Mouse (Mus musculus): ENCODE results near the gene Ufsp1. TPM values are rescaled to one million over a fixed set of nuclear protein-coding genes. Genes with fewer than 3 reads are reported as not detected.

Gene Ufsp1
- polyA plus RNA-seq, 1 experiment = 9.0 TPM

DNA sequence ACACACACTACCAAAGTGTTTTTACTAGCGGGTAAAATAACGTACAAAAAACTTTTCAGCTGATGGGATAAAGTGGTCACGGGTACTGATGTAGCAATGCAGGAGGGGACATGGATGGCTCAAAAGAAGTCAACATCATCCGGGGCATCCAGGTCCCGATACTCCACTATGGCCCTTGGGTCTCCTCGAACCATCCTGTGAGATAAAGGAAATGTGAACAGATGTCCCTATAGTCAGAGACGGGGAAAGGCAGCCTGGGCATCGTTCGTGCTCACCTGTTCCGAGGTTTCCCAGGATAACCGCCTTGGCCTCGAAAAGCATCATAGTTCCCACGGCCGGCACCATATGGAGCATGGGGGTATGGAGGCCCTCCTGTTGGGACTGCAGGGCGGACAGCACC is 1.3 kb downstream of the Ufsp1 start:
- H3K27me3 ChIP-seq (ENCODE audit: control insufficient read depth, insufficient read depth, insufficient read length) = peaks cover 5% of the 10 kb centered on the region
- no peak overlapping the region for H3K4me2 ChIP-seq (ENCODE audit: low read depth)
- H3ac ChIP-seq (ENCODE audit: control insufficient read depth, insufficient read length) = no peak overlapping the region
- no peaks in the 10 kb centered on the region for H3K79me2 ChIP-seq (ENCODE audit: control insufficient read depth, insufficient read depth)
- peaks cover 38% of the 10 kb centered on the region for H3K36me3 ChIP-seq (ENCODE audit: control insufficient read depth, insufficient read depth)
- no peak for TF ChIP-seq TCF12 (IDR thresholded peaks at IDR 0.05; ENCODE audit: insufficient read depth, poor library complexity, severe bottlenecking)
- no peak for TF ChIP-seq REST (IDR thresholded peaks at IDR 0.05; ENCODE audit: insufficient read depth, insufficient read length)
- TF ChIP-seq POLR2A (IDR thresholded peaks at IDR 0.05; ENCODE audit: insufficient read length, low read depth) = no peak
- no peak for TF ChIP-seq POLR2AphosphoS2 (IDR thresholded peaks at IDR 0.05; ENCODE audit: insufficient read length, low read depth)
- no peak for TF ChIP-seq USF1 (IDR thresholded peaks at IDR 0.05; ENCODE audit: low read depth)
- no peak for TF ChIP-seq MYOG (IDR thresholded peaks at IDR 0.05; ENCODE audit: control insufficient read depth in 1 of 3, insufficient read depth in 1 of 3, insufficient read length in 2 of 3, low read depth in 2 of 3)
- TF ChIP-seq E2F4 (IDR thresholded peaks at IDR 0.05; ENCODE audit: insufficient read depth) = no peak
- no peak for TF ChIP-seq MYOD1 (IDR thresholded peaks at IDR 0.05; ENCODE audit: control insufficient read depth in 1 of 3, insufficient read length in 2 of 3, low read depth in 2 of 3)
- TF ChIP-seq SRF (IDR thresholded peaks at IDR 0.05; ENCODE audit: control insufficient read depth, insufficient read length, low read depth) = no peak
- no peak for TF ChIP-seq TCF3 (IDR thresholded peaks at IDR 0.05; ENCODE audit: insufficient read length, low read depth)
- no peak for TF ChIP-seq CEBPB (IDR thresholded peaks at IDR 0.05; ENCODE audit: insufficient read depth, poor library complexity, severe bottlenecking)
- TF ChIP-seq MAX (IDR thresholded peaks at IDR 0.05; ENCODE audit: low read depth) = no peak
- H3K4me3 ChIP-seq = no peak overlapping the region

DNA sequence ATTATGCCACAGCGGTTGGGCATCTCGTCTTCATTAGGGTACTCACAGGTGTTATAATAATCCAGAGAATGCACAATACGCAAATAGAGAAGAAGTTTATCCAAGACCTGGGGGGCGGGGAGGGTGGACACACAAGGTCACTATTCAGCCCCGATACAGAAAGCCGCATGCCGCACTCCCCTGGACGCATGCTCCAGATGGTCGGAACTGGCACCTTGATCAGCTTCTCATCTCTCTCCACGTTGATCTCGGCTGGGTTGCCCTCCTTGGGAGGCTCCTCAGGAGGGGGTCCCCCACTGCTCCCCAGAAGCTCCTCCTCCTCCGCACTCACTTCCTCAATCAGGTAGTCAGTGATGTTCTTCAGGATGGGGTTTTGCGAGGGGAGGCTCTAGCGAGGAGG is 2.7 kb downstream of the Ufsp1 start:
- no peak overlapping the region for H3K4me3 ChIP-seq
- H3K27me3 ChIP-seq (ENCODE audit: control insufficient read depth, insufficient read depth, insufficient read length) = no peaks in the 10 kb centered on the region
- TF ChIP-seq POLR2A (IDR thresholded peaks at IDR 0.05; ENCODE audit: insufficient read length, low read depth) (no peak), POLR2AphosphoS2 (IDR thresholded peaks at IDR 0.05; ENCODE audit: insufficient read length, low read depth) (no peak), MAX (IDR thresholded peaks at IDR 0.05; ENCODE audit: low read depth) (no peak), SRF (IDR thresholded peaks at IDR 0.05; ENCODE audit: control insufficient read depth, insufficient read length, low read depth) (no peak), REST (IDR thresholded peaks at IDR 0.05; ENCODE audit: insufficient read depth, insufficient read length) (no peak), TCF12 (IDR thresholded peaks at IDR 0.05; ENCODE audit: insufficient read depth, poor library complexity, severe bottlenecking) (no peak), CEBPB (IDR thresholded peaks at IDR 0.05; ENCODE audit: insufficient read depth, poor library complexity, severe bottlenecking) (no peak), TCF3 (IDR thresholded peaks at IDR 0.05; ENCODE audit: insufficient read length, low read depth) (no peak), MYOD1 (IDR thresholded peaks at IDR 0.05; ENCODE audit: control insufficient read depth in 1 of 3, insufficient read length in 2 of 3, low read depth in 2 of 3) (no peak), E2F4 (IDR thresholded peaks at IDR 0.05; ENCODE audit: insufficient read depth) (no peak), MYOG (IDR thresholded peaks at IDR 0.05; ENCODE audit: control insufficient read depth in 1 of 3, insufficient read depth in 1 of 3, insufficient read length in 2 of 3, low read depth in 2 of 3) (no peak), USF1 (IDR thresholded peaks at IDR 0.05; ENCODE audit: low read depth) (no peak)
- no peaks in the 10 kb centered on the region for H3K79me2 ChIP-seq (ENCODE audit: control insufficient read depth, insufficient read depth)
- no peak overlapping the region for H3ac ChIP-seq (ENCODE audit: control insufficient read depth, insufficient read length)
- H3K4me2 ChIP-seq (ENCODE audit: low read depth) = no peak overlapping the region
- peaks cover 39% of the 10 kb centered on the region for H3K36me3 ChIP-seq (ENCODE audit: control insufficient read depth, insufficient read depth)

- Histone ChIP-seq H3K4me2 (ENCODE audit: low read depth) (no peak overlapping the region), H3K4me3 (no peak overlapping the region), H3K79me2 (ENCODE audit: control insufficient read depth, insufficient read depth) (peaks cover 20% of the 10 kb centered on the region), H3K27me3 (ENCODE audit: control insufficient read depth, insufficient read depth, insufficient read length) (no peaks in the 10 kb centered on the region), H3K36me3 (ENCODE audit: control insufficient read depth, insufficient read depth) (peaks cover 48% of the 10 kb centered on the region), H3ac (ENCODE audit: control insufficient read depth, insufficient read length) (no peak overlapping the region)
- no peak for TF ChIP-seq E2F4 (IDR thresholded peaks at IDR 0.05; ENCODE audit: insufficient read depth)
- TF ChIP-seq TCF12 (IDR thresholded peaks at IDR 0.05; ENCODE audit: insufficient read depth, poor library complexity, severe bottlenecking) = no peak
- no peak for TF ChIP-seq CEBPB (IDR thresholded peaks at IDR 0.05; ENCODE audit: insufficient read depth, poor library complexity, severe bottlenecking)
- no peak for TF ChIP-seq MYOG (IDR thresholded peaks at IDR 0.05; ENCODE audit: control insufficient read depth in 1 of 3, insufficient read depth in 1 of 3, insufficient read length in 2 of 3, low read depth in 2 of 3)
- no peak for TF ChIP-seq SRF (IDR thresholded peaks at IDR 0.05; ENCODE audit: control insufficient read depth, insufficient read length, low read depth)
- TF ChIP-seq TCF3 (IDR thresholded peaks at IDR 0.05; ENCODE audit: insufficient read length, low read depth) = no peak
These were observed 4.8 kb downstream of the Ufsp1 start for GRCm38 (mm10) chr5:137299240-137299639.

- Histone ChIP-seq H3K27me3 (ENCODE audit: control insufficient read depth, insufficient read depth, insufficient read length) (no peaks in the 10 kb centered on the region), H3K4me3 (no peak overlapping the region), H3K4me2 (ENCODE audit: low read depth) (no peak overlapping the region), H3ac (ENCODE audit: control insufficient read depth, insufficient read length) (no peak overlapping the region), H3K79me2 (ENCODE audit: control insufficient read depth, insufficient read depth) (peaks cover 35% of the 10 kb centered on the region), H3K36me3 (ENCODE audit: control insufficient read depth, insufficient read depth) (peaks cover 44% of the 10 kb centered on the region)
- no peak for TF ChIP-seq USF1 (IDR thresholded peaks at IDR 0.05; ENCODE audit: low read depth)
- TF ChIP-seq E2F4 (IDR thresholded peaks at IDR 0.05; ENCODE audit: insufficient read depth) = no peak
- no peak for TF ChIP-seq TCF3 (IDR thresholded peaks at IDR 0.05; ENCODE audit: insufficient read length, low read depth)
- no peak for TF ChIP-seq MAX (IDR thresholded peaks at IDR 0.05; ENCODE audit: low read depth)
- TF ChIP-seq MYOG (IDR thresholded peaks at IDR 0.05; ENCODE audit: control insufficient read depth in 1 of 3, insufficient read depth in 1 of 3, insufficient read length in 2 of 3, low read depth in 2 of 3) = no peak
- TF ChIP-seq CEBPB (IDR thresholded peaks at IDR 0.05; ENCODE audit: insufficient read depth, poor library complexity, severe bottlenecking) = no peak
- no peak for TF ChIP-seq POLR2A (IDR thresholded peaks at IDR 0.05; ENCODE audit: insufficient read length, low read depth)
- TF ChIP-seq SRF (IDR thresholded peaks at IDR 0.05; ENCODE audit: control insufficient read depth, insufficient read length, low read depth) = no peak
- no peak for TF ChIP-seq TCF12 (IDR thresholded peaks at IDR 0.05; ENCODE audit: insufficient read depth, poor library complexity, severe bottlenecking)
- no peak for TF ChIP-seq POLR2AphosphoS2 (IDR thresholded peaks at IDR 0.05; ENCODE audit: insufficient read length, low read depth)
- no peak for TF ChIP-seq MYOD1 (IDR thresholded peaks at IDR 0.05; ENCODE audit: control insufficient read depth in 1 of 3, insufficient read length in 2 of 3, low read depth in 2 of 3)
- no peak for TF ChIP-seq REST (IDR thresholded peaks at IDR 0.05; ENCODE audit: insufficient read depth, insufficient read length)
These were observed 6.8 kb downstream of the Ufsp1 start for GRCm38 (mm10) chr5:137301253-137301652.
